Mouse (Mus musculus) hindbrain, embryonic 10.5 days (tissue): ENCODE measurements at regions not wholly inside any gene's neighbourhood (a gene's known extent, or its start where the extent isn't known, plus 50 kb on each side); places are given as distances from the start of the nearest gene placed in this dataset.
"Not testable (repeated sequence)": the region's sequence is repeated elsewhere in the genome, so short reads cannot be mapped to it uniquely, and the experiment has no call there.

Source experiments
- DNase-seq: peaks from one replicate; pipeline ENCODE4 v3.0.0-alpha.2; 2017; ENCODE audit warnings: low spot score
- H3K27ac ChIP-seq: fragments of 300-500 bp; sonication (generic); 2 replicates; pipeline ENCODE4 v1.5.1; 2016; ENCODE audit warnings: mild to moderate bottlenecking, moderate library complexity
- H3K27me3 ChIP-seq: fragments of 300-500 bp; sonication (generic); 2 replicates; pipeline ENCODE4 v1.6.1; 2016; ENCODE audit warnings: mild to moderate bottlenecking; ENCODE audit not compliant: poor library complexity, insufficient read depth, severe bottlenecking
- H3K36me3 ChIP-seq: fragments of 300-500 bp; sonication (generic); 2 replicates; pipeline ENCODE4 v1.6.1; 2016; ENCODE audit warnings: mild to moderate bottlenecking, moderate library complexity
- H3K4me1 ChIP-seq: fragments of 300-500 bp; sonication (generic); replicated peaks from 2 replicates; pipeline ENCODE4 v1.6.1; 2016; ENCODE audit warnings: mild to moderate bottlenecking
- H3K4me3 ChIP-seq: fragments of 300-500 bp; sonication (generic); 2 replicates; pipeline ENCODE4 v1.5.1; 2016; ENCODE audit warnings: mild to moderate bottlenecking, moderate library complexity
- H3K9me3 ChIP-seq: fragments of 300-500 bp; sonication (generic); 2 replicates; pipeline ENCODE4 v1.6.1; 2016; ENCODE audit warnings: mild to moderate bottlenecking, moderate library complexity
- WGBS: fragments of 180-500 bp; shearing (Covaris S2); methylation state at CpG from one replicate; pipeline ENCODE4 v1.1.7; 2016; 5-methylcytosine and 5-hydroxymethylcytosine counted together

DNA sequence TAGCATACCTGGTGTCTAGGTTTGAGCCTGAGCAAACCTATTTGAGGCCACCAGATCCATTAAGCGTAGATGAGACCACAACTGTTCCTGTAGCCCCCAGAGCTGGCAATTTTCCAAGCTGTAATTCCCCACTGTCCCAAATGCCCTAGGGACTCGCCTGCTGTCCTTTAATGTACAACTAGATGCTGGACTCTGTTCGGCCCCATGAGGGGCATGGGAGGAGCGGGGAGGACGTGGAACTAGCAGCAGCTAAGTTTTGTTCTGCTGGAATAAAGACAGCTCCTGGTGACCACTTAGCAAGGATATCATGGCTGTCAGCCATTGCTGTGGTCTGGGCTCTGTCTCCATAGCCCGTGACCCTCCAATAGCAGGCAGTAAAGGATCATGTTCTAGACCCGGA, 103.1 kb downstream of the Ero1lb start:
- H3K4me3 ChIP-seq, H3K36me3 ChIP-seq, H3K27ac ChIP-seq, H3K9me3 ChIP-seq, H3K4me1 ChIP-seq, H3K27me3 ChIP-seq, DNase-seq: not testable (repeated sequence)
- no CpG with 5 or more reads among the region's 7 CpGs for WGBS

DNA sequence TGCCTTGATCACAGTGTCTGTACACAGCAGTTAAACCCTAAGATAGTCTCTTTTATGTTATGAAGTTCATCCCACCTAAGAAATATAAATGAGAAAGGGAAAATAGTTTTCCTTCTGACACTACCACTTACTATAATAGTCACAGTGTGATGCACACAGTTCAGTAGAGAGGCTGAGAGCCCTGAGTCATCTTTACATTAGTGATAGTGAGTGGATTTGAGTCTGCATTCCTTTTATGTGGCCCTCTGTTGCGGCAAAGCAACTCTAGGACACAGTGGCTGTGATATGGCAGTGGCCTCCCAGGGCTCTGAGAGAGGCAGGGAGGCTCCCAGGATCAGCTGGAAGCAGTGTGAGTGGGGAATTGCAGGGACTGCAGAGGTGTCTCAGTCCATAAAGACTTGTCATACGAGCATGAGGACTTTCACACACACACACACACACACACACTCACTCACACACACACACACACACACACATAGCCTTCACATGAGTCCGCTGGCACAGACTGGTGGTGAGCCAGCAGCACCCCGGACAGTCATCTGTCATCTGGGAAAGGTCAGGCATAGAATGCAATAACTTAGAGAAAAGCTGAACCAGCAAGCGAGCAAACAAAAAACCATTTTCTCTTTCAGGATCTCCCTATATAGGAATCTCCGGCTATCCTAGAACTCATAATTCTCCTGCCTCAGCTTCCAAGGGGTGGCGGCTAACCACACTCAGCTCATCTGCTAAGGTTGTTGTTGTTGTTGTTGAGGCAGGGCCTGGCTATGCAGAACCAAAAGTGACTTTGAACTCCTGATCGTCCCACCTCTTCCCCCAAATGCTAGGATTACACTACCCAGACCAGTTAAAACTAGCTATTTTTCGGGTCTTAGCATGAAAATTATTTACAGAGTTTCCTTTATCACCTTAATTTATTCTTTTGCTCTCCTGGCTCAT, 102.3 kb downstream of the Ero1lb start:
- H3K4me3 ChIP-seq: not testable (repeated sequence)
- 79% methylated on average over 9 of the region's 9 CpGs for WGBS

DNA sequence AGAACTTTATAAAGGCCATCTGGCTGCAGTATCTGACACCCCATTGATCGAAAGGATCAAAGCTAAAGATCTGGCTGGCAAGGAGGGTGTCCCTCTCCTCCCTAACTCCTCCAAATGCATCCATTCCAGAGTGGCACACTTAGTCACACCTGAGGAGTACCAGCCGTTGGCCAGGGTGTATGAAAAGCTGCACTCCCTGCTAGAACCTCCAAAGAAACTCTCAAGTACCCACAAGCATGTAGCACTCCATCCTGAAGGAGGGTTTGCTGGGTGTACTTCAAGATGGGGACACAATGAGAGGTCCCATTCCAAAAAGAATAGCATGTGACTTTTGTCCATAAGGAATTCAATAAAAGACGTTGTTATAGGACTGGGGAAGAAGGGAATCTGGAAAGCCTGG, 100.4 kb downstream of the Ero1lb start:
- H3K27ac ChIP-seq, H3K4me3 ChIP-seq, H3K27me3 ChIP-seq, H3K9me3 ChIP-seq, H3K36me3 ChIP-seq, DNase-seq, H3K4me1 ChIP-seq: not testable (repeated sequence)
- 80% methylated on average over 3 of the region's 3 CpGs for WGBS

More for the DNA sequence above, 102.3 kb downstream of the Ero1lb start:
- not testable (repeated sequence) for H3K27me3 ChIP-seq, H3K4me1 ChIP-seq, H3K27ac ChIP-seq, H3K9me3 ChIP-seq, H3K36me3 ChIP-seq, DNase-seq
